Mouse (Mus musculus): ENCODE results near the gene Phc2.

The Phc2 gene

DNA sequence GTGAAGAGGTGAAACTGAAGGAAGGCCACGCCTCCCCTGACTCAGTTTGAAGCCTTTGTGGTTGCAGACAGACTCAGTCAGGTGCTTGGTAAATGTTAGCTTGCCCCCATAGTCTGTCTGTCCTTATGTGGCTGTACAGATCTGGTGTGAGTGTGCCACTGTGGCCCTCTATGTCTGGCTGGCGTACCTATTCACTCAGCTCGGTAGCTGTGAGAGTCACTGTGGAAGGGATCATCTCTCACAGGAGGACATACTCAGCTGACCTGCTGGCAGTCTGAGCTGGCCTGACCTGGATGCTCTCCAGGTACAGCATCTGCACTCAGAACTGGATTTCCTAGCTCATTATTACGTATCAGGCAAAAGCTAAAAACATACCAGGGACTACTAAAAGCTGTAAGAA, 67.3 kb downstream of the Phc2 start:
- peak; percentile 79 for DNase-seq

DNA sequence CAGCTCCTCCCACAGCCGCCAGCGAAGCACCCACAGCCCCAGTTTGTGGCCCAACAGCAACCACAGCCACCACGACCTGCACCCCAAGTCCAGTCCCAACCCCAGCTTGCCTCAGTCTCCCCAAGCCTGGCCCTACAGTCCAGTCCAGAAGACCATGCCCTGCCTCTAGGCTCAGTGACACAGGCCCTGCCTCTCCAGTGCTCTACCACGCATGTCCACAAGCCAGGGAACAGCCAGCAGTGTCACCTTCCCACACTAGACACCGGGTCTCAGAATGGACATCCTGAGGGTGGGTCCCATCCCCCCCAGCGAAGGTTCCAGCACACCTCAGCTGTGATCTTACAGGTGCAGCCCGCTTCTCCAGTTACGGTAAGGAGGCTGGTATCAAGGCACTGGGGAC, 68.4 kb downstream of the Phc2 start:
- peak; percentile 67 for DNase-seq

DNA sequence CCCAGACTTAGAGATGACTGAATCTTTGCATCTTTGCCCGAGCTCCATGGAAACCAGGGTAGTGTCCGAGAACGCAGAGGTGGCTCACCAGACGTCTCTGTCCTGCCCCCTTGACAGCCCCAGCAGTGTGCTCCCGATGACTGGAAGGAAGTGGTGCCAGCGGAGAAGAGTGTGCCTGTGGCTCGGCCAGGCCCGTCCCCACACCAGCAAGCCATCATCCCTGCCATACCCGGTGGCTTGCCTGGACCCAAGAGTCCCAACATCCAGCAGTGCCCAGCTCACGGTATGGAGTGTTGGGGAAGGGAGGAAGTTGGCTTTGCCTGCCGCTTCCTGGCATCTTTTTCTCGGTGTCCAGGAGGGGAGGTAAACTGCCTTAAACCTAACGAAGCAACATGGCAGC, 68.9 kb downstream of the Phc2 start:
- peak; percentile 64 for DNase-seq

DNA sequence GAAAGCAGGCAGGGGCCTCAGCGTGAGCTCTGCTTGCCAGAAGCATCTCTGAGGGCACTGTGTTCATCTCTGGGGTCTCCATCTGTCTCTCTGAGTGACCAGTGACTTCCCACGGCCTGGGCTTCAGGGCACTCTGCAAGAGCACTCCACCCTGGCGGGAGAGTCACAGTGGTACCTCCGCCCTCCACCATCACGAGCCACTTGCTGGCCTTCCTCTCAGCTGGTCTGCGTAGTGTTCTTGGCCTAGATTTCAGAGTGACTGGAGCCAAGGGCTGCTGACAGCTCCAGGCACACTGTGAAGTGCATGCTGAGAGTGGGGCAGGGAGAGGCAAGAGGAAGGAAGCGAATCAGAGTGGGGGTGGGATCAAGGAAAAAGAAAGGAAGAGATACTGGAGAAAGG, 69.6 kb downstream of the Phc2 start:
- peak; percentile 93 for DNase-seq

DNA sequence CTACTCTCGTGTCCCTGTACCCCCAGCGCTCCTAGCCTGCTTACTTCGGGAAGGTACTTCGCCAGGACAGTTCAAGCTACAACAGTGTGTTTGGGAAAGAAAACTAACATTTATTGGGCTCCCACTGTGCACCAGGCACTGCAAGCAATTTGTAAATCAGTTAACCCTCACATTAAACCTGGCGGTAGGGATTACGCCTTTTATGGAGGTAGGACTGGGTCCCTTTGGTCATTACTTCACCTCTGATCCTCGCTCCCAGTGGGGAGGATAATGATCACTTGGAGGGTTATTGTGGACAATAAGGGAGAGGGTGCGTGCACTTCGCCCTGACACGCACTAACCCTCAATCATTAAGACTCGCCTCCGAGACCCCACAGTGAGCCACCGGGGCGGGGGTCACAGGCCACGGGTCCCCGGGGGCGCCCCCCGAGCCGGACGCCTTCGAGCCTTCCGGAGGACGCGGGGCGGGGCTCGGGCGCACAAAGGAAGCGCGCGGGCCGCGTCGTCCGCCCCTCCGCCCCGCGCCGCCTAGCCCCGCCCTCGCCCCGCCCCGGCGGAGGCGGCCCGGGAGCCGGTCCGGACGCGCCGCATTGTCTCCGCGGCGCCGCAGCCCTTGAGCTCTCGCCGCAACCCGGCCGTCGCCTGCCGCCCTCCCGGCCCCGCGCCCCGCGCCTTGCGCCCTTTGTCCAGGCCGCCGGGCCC, 72.7 kb downstream of the Phc2 start:
- peak; percentile 86 for DNase-seq

DNA sequence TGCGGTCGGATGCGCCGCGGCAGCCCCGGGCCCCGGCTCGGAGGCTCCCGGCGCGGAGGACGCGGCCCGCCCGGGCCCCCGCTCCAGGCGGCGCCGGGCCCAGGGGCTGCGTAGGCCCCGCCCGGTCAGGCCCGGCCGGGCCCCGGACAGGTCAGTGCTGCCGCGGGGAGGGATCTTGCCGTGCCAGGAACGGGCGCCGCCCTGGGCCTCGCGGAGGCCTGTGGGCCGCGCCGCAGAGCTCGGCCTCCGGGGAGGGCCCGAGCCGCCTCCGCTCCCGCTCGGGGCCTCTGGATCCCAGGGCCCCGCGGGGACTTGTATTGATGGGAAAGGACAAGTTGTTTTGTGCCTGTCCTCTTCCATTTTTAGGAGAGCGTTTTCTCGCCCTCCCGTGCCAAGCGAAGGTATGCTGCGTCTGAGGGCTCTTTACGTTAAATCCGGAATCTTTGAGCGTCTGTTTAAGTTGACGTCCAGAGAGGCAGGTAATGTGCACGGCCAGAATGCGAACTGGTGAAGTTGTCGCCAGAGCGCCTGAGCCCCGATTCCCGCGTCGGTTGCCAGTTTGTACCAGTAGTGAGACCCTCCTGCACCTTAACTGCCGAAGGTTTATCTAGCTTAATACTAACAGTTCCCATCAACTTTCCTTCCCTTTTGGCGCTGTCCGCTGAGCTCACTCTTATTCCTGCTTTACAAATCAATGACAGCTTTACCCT, 73.4 kb downstream of the Phc2 start:
- peak; percentile 77 for DNase-seq

DNA sequence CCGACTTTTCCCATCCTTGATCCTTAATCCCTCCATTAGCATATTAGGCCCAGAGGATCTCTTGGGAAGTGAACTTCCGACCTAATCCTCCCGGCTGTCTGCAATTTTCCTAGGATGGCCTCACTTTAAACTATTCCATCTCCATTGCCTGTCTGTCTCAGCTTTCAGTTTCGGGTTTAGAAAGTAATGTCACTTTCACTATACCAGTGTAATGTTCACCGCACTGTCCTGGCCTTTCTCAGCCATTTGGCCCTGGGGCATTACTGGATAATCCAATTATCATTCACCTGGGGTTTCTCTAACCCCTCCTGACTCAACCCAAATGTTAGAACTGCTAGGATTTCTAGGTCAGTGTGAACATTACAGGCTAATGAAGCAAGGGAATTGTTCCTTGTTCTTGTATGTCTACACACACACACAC, 73.9 kb downstream of the Phc2 start:
- DNase-seq: no peak

DNA sequence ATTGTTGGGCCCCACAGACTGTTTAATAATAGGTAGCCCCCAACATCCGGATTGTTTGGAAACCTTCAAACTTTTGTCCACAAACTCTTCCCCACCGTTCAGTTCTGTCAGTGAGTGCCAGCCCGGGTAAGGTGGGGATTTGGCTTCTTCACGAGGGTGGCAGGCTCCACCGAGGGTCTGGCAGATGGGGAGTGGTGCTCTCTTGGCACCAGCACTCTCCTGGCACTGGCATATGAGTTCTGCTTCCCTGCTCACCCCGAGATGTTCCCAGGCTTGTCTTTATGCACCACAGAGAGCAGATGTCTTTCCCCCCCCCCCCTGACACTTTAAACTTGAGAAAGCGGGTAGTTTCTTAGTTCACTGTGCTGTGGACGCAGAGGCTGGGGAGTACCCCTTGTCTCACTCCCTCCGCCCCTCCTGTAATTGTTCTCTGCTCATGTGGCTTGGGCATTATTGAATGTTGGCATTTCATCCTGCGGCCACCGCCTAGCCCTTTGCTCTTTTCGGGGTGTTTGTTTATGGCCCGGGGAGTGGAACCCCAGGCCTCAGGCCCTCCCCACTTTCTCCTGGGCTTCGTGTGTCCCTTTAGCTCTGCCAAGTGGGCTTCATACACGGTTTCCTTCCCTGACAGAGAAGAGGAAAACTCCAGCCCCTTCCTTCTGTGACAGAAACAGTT, 74.7 kb downstream of the Phc2 start:
- peak; percentile 86 for DNase-seq

DNA sequence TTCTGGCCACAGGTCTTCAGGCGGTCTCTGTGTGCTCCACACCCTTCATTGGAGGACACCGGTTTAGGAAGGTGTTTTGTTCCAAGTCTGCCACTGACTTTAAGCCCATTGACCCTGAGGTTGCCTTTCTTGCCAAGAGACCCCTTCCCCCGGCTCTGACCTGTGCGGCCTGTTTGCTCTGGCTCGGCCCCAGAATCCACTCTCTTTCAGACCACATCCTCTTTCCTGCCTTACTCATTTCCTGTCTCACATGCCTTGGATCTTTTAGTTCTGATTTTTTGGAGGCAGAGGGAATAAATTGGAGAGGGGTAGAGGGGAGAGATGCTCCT, 75.2 kb downstream of the Phc2 start:
- DNase-seq: peak; percentile 60

DNA sequence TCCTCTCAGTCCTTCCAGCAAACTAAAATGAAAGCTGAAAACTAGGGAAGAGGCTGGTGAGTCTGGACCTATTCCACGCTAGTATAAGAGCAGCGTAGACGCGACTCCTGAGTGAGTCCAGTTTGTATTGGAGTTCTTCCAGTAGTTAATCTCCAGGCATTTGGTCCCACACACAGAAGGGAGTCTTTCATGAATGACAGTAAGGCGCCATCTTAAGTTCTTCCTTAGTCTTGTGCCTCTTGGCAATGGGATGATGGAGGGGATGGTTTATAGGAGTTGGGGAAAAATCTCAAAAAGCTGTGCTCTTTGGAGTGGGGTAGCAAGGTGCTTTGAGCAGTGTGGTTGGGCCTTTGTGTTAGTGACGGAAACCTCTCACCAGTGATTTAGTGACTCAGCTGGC, 75.8 kb downstream of the Phc2 start:
- DNase-seq: no peak

DNA sequence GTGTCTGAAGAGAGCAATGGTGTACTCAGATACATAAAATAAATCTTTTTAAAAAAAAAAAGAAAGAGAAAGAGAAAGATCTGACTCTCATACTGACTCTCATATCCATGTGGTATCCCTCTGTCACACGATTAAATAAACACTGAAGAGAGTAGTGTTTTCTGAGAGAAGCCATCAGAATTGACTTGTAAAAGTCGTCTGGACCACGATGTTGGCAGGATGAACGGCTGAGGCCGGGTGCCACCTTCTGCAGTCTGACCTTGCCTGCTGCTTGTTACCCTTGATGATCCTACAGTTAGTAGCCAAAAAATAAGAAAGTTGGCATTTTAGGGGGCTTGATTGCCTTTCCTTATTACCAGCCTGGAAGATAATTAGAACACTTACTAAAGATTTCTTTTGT, 78.3 kb downstream of the Phc2 start:
- no peak for DNase-seq

DNA sequence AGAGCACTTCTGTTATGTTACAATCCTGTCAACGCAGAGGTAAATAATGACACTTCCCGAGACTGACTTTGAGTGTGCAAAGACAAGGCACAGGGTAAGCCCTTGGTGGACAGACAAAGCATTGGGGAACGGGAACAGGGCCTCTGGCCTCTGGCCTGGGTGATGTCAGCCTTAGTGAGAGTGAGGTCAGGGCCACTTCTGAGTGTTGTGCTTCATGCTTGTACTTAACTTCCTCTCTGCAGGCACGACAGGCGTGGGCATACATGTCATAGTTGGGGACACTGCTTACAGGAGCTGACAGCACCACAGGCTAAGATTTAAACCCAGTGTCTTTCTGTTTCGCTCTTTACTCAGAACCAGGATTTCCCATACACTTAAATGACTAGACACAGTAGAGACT, 79.0 kb downstream of the Phc2 start:
- DNase-seq: no peak

DNA sequence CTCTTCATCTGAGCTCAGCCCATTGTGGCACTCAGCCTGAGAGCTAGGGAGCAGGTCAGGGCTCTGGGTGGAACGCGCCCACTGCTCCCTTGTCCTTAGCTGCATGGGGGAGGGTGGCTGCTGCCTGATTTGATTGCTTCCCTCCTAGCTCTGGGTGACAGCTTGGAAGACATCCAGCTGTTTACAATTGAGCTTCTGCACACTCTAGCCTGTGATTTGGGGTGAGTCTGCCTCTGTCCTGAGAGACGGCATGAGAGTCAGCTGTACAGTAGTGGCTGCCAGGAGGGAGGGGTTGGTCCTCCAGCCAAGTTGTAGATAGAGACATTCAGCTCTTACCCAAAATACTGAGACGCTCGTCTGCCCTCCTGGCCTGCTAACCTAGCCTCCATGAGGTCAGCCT, 79.7 kb downstream of the Phc2 start:
- peak; percentile 75 for DNase-seq

DNA sequence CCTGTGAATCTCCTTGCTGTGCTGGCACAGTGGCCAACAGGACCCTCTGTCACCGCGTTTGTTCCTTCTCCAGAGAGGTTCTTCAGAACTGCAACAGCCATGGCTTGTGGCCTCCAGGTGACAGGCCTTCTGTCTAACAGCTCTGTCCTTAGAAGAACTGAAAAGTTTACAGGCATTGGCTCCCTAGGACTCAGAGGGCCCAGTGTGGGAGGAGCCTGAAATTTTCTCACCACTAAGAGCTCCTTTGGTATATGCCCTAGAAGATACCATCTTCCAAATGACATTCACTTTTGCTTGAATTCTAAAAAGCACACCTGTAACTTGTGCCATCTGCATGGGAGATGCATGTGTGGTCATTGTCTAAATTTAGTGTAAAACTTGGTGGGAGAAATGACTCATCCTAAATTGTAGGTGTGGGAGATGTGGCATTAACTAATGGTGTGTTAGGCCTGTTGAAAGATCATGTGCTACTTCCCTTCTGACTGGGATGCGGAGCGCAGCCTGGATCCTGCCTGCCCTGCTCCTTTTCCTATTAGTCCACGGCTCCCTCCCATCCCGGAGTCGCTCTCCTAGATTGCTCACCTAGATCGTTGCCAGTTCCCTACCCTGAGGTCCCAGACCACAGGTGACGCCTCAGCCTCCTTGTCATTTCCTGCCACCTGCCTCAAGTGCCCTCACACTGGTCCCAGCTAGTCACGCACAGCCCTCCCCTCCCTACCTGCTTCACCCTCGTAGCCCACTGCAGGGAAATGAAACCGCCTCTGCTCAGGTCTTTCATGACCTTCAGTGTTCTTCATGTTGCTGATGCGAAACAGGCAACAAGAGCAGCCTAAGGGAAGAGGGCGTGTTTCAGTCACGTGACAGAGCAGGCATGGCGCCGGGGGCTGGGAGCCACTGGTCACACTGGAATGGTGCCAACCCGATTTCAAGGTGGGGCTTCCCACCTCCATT, 80.5 kb downstream of the Phc2 start:
- peak; percentile 64 for DNase-seq

DNA sequence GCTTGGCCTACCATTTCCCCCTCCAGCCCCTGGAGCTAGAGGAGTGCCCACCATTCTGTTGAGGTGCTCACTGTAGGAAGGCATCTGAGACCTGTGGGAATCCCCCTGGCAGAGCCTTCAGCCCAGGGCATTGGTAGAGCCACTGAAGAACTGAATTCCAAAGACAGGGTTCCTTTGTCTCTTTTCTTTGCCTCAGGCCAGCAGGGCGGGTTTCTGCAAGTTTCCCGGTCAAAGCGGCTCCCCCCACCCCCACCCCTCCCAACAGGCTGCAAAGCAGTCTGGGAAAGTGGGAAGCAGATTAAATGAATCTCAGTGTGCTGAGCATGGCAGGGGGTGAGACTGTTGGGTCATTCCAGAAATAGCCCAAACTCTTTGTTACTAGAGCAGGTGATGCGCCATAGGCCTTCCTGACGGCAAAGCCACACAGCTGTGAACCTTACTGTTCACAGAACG, 82.7 kb downstream of the Phc2 start:
- DNase-seq: peak; percentile 63

DNA sequence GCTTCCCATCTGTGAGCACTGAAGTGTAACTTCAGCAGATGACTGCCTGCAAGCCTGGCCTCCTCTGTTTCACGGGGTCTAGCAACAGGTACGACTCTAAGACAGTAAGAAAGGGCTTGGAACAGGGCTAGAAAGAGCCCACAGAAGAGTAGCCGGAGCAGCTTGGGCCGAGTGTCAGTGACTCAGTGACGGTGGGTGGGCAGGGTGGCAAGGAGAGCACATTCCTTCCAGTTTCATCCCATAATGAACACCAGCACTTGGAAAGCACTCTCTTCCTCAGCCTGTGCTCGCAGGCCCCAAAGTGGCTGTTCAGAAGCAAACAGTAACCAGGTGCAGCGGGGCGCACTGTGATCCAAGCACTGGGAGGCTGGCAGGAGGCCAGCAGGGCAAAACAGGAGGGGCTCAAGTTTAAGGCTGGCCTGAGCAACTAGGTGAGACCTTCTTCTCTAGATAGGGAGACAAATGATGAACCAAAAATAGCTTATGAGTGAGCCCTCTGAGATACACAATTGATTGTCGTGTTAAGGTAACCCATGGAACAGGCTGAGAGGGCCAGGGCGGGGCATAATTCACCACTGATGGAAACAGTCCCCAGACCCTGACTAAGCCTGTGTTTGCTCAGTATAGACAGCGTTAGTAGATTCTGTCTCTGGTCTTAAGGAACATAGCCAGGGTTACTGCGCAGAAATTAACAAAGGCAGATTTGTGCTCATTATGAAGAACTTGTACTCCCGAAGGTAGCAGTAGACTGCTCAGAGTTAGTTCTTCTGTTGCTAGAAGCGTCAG, 83.5 kb downstream of the Phc2 start:
- DNase-seq: peak; percentile 62

DNA sequence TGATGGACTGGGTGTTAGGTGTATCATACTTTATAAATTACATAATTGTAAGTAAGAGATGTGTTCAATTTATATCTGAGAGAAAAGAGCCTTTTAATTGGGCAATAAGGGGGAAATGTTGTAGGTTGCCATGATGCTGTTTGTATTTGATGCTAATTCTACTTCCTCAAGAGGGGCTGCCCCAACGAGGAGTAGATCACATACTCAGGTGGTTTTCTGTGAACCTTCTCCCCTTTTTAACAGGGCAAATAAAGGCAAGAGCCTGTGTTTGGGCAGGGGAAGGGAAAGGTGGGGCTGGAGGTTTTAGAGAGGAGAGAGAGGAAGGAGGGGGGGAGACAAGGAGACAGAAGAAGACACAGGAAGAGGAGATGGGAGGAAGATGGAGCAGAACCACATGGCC, 86.4 kb downstream of the Phc2 start:
- DNase-seq: no peak

DNA sequence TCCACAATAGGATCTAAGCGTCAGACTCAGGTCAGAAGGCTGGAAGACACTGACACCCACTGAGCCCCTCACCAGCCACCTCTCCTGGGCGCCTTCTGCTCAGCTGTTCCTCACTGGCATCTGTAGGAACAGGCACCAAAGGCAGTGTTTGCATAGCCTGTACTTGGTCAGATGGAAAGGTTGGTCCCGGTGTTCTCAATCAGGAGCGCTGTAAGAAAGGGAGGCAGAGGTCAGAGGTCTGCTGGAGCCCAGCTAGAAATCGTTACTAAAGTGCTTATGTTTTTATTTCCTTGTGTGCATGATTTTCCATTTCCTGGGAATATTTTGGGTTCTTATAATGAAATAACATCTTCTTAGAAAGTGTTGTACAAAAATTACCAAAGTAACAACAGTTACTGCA, 87.4 kb downstream of the Phc2 start:
- DNase-seq: no peak

DNA sequence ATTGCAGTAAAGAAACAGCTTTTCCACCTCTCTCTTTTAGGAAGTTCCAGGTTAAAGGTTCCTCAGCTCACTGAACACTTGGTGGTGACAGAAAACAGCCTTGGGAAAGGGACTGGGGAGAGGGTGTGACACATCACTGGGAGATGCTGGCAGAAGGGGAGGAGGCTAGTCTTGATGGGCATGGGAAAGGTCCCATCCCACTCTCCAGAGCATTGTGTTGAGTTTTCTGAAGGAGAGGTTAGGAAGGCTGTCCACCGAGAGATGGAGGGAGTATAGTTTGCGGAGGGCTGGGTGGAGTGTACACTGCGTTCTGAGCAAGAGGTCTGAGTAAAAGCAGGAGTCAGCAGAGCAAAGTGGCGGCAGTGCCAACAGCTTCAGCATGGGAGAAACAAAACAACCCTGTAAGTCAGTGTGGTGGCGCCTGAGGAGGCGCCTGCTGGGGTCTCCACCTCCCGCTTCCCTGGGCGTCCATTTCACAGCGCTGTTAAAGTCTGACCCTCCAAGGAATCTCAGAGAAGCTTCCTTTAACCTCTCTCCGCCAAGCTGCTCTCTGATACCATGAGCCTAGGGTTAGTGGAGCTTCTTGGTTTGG, 88.0 kb downstream of the Phc2 start:
- DNase-seq: no peak

DNA sequence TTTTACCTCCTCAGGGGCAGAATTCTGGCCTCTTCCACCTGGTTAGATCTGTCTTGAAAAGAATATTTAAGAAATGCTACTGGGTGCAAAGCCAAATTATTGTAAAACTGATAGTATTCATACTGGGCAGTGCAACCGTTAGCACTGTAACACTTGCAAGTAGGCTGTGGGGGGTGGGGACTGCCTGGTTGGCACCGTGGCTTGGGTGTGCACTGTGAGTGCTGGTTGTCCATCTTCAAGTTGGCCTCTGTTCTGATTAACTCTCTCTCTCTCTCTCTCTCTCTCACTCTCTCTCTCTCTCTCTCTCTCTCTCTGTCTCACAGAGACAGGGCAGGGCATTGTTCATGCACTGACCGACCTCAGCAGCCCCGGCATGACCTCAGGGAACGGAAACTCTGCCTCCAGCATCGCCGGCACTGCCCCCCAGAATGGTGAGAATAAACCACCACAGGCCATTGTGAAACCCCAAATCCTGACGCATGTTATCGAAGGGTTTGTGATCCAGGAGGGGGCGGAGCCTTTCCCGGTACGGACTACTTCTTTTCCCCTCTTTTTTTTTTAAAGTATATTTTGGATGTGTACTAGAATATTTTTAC, 88.6 kb downstream of the Phc2 start:
- DNase-seq: no peak

DNA sequence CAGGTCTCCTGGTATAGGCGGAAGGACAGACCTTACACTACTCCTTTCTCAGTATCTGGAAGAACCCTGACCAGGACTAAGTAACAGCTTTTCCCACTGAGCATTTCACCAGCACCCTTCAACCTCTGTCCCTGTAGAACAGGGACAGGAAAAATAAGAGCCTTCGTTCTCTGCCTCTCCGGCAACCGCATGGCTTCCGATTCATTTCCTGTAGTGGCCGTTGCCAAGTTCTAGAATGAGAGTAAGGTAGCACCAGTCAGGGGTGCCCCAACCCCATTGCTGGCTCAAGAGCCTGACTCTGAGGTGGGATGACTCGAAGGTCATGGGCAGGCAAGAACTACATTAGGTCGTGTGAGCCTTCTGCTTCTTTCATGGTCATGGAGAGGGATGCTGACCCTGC, 90.7 kb downstream of the Phc2 start:
- DNase-seq: no peak

Measured in cerebellum, adult 9-11 months (tissue).